Mouse (Mus musculus): ENCODE results near the gene Cacna1c. TPM values are rescaled to one million over a fixed set of nuclear protein-coding genes. Genes with fewer than 3 reads are reported as not detected.

Cacna1c gene
- polyA plus RNA-seq, 1 experiment from 2014 or later, result 0.23 TPM

- Histone ChIP-seq H3K9ac (replicated peaks) (no peak overlapping the region), H3K4me3 (ENCODE audit: low read depth, low read length) (no peak overlapping the region), H3K27me3 (ENCODE audit: insufficient read depth, low read length) (no peaks in the 10 kb centered on the region), H3K9me3 (ENCODE audit: low read length) (no peaks in the 10 kb centered on the region), H3K4me1 (ENCODE audit: insufficient read depth) (no peaks in the 10 kb centered on the region), H3K27ac (ENCODE audit: low read depth) (no peak overlapping the region), H3K36me3 (replicated peaks; ENCODE audit: insufficient read depth, low read length) (no peaks in the 10 kb centered on the region), H3K4me2 (ENCODE audit: low read depth, low read length) (no peak overlapping the region)
- ATAC-seq (no peak), DNase-seq (no peak)
- TF ChIP-seq EP300 (IDR thresholded peaks at IDR 0.05; ENCODE audit: low read depth), result no peak
- TF ChIP-seq CTCF (IDR thresholded peaks at IDR 0.05; ENCODE audit: low read depth), result no peak
- WGBS (ENCODE audit: insufficient replicate concordance), result 71% methylated on average over 6 of the region's 6 CpGs
These were observed 344.1 kb downstream of the Cacna1c start for GRCm38 (mm10) chr6:118852131-118852530.

- H3K4me2 ChIP-seq (ENCODE audit: low read depth, low read length), result no peak overlapping the region
- TF ChIP-seq EP300 (IDR thresholded peaks at IDR 0.05; ENCODE audit: low read depth), result no peak
- TF ChIP-seq CTCF (IDR thresholded peaks at IDR 0.05; ENCODE audit: low read depth), result no peak
- ATAC-seq (no peak), DNase-seq (no peak)
- H3K9me3 ChIP-seq (ENCODE audit: low read length), result no peaks in the 10 kb centered on the region
- no peak overlapping the region for H3K4me3 ChIP-seq (ENCODE audit: low read depth, low read length)
- H3K36me3 ChIP-seq (replicated peaks; ENCODE audit: insufficient read depth, low read length), result no peaks in the 10 kb centered on the region
- no peaks in the 10 kb centered on the region for H3K27me3 ChIP-seq (ENCODE audit: insufficient read depth, low read length)
- 88% methylated on average over 3 of the region's 3 CpGs for WGBS (ENCODE audit: insufficient replicate concordance)
- H3K9ac ChIP-seq (replicated peaks), result no peak overlapping the region
- H3K4me1 ChIP-seq (ENCODE audit: insufficient read depth), result peaks cover 2% of the 10 kb centered on the region; the same call in 1 of the 2 replicates
- no peak overlapping the region for H3K27ac ChIP-seq (ENCODE audit: low read depth)
These were observed 345.1 kb downstream of the Cacna1c start for GRCm38 (mm10) chr6:118851086-118851485.

- DNase-seq, result no peak
- no peak for TF ChIP-seq EP300 (IDR thresholded peaks at IDR 0.05; ENCODE audit: low read depth)
- TF ChIP-seq CTCF (IDR thresholded peaks at IDR 0.05; ENCODE audit: low read depth), result peak; percentile 46
These were observed 347.6 kb downstream of the Cacna1c start for GRCm38 (mm10) chr6:118848640-118849039.

GRCm38 (mm10) chr6:118847751-118848150 is 348.5 kb downstream of the Cacna1c start:
- Histone ChIP-seq H3K4me2 (ENCODE audit: low read depth, low read length) (no peak overlapping the region), H3K36me3 (replicated peaks; ENCODE audit: insufficient read depth, low read length) (no peaks in the 10 kb centered on the region), H3K9me3 (ENCODE audit: low read length) (no peaks in the 10 kb centered on the region), H3K27ac (ENCODE audit: low read depth) (no peak overlapping the region), H3K4me1 (ENCODE audit: insufficient read depth) (peaks cover 6% of the 10 kb centered on the region; the same call in 1 of the 2 replicates), H3K9ac (replicated peaks) (no peak overlapping the region), H3K4me3 (ENCODE audit: low read depth, low read length) (no peak overlapping the region), H3K27me3 (ENCODE audit: insufficient read depth, low read length) (no peaks in the 10 kb centered on the region)
- no peak for ATAC-seq
- WGBS (ENCODE audit: insufficient replicate concordance), result 70% methylated on average over 12 of the region's 13 CpGs
- TF ChIP-seq CTCF (IDR thresholded peaks at IDR 0.05; ENCODE audit: low read depth) (no peak), EP300 (IDR thresholded peaks at IDR 0.05; ENCODE audit: low read depth) (no peak)
- no peak for DNase-seq

More at GRCm38 (mm10) chr6:118848640-118849039, 347.6 kb downstream of the Cacna1c start:
- no peak overlapping the region for H3K4me3 ChIP-seq (ENCODE audit: low read depth, low read length)
- no peak overlapping the region for H3K27ac ChIP-seq (ENCODE audit: low read depth)
- no peaks in the 10 kb centered on the region for H3K27me3 ChIP-seq (ENCODE audit: insufficient read depth, low read length)
- H3K36me3 ChIP-seq (replicated peaks; ENCODE audit: insufficient read depth, low read length), result no peaks in the 10 kb centered on the region
- no peaks in the 10 kb centered on the region for H3K9me3 ChIP-seq (ENCODE audit: low read length)
- no peak overlapping the region for H3K4me2 ChIP-seq (ENCODE audit: low read depth, low read length)
- H3K9ac ChIP-seq (replicated peaks), result no peak overlapping the region
- ATAC-seq, result no peak
- H3K4me1 ChIP-seq (ENCODE audit: insufficient read depth), result peaks cover 6% of the 10 kb centered on the region; the same call in 1 of the 2 replicates
- WGBS (ENCODE audit: insufficient replicate concordance), result 64% methylated on average over 2 of the region's 2 CpGs

- TF ChIP-seq EP300 (IDR thresholded peaks at IDR 0.05; ENCODE audit: low read depth) (no peak), CTCF (IDR thresholded peaks at IDR 0.05; ENCODE audit: low read depth) (no peak)
- Histone ChIP-seq H3K36me3 (replicated peaks; ENCODE audit: insufficient read depth, low read length) (no peaks in the 10 kb centered on the region), H3K9ac (replicated peaks) (no peak overlapping the region), H3K27ac (ENCODE audit: low read depth) (no peak overlapping the region), H3K9me3 (ENCODE audit: low read length) (no peaks in the 10 kb centered on the region), H3K27me3 (ENCODE audit: insufficient read depth, low read length) (no peaks in the 10 kb centered on the region), H3K4me1 (ENCODE audit: insufficient read depth) (peaks cover 6% of the 10 kb centered on the region; the same call in 1 of the 2 replicates), H3K4me2 (ENCODE audit: low read depth, low read length) (no peak overlapping the region), H3K4me3 (ENCODE audit: low read depth, low read length) (no peak overlapping the region)
- WGBS (ENCODE audit: insufficient replicate concordance), result 18% methylated on average over 2 of the region's 2 CpGs
- ATAC-seq, result peak; percentile 77
- DNase-seq, result peak; percentile 38
These were observed 350.4 kb downstream of the Cacna1c start for GRCm38 (mm10) chr6:118845829-118846228.

- peaks cover 6% of the 10 kb centered on the region; the same call in 1 of the 2 replicates for H3K4me1 ChIP-seq (ENCODE audit: insufficient read depth)
- 52% methylated on average over 6 of the region's 6 CpGs for WGBS (ENCODE audit: insufficient replicate concordance)
- H3K27me3 ChIP-seq (ENCODE audit: insufficient read depth, low read length), result no peaks in the 10 kb centered on the region
- no peak overlapping the region for H3K4me2 ChIP-seq (ENCODE audit: low read depth, low read length)
- no peak overlapping the region for H3K9ac ChIP-seq (replicated peaks)
- no peaks in the 10 kb centered on the region for H3K36me3 ChIP-seq (replicated peaks; ENCODE audit: insufficient read depth, low read length)
- TF ChIP-seq CTCF (IDR thresholded peaks at IDR 0.05; ENCODE audit: low read depth), result no peak
- peak; percentile 68; the same call in 1 of the 2 replicates for TF ChIP-seq EP300 (IDR thresholded peaks at IDR 0.05; ENCODE audit: low read depth)
- DNase-seq (no peak), ATAC-seq (peak; percentile 43; the same call in 1 of the 2 replicates)
- H3K9me3 ChIP-seq (ENCODE audit: low read length), result no peaks in the 10 kb centered on the region
- H3K27ac ChIP-seq (ENCODE audit: low read depth), result no peak overlapping the region
- H3K4me3 ChIP-seq (ENCODE audit: low read depth, low read length), result no peak overlapping the region
These were observed 351.0 kb downstream of the Cacna1c start for GRCm38 (mm10) chr6:118845180-118845579.

Measured in liver, postnatal 0 days (tissue).